Mouse (Mus musculus): ENCODE measurements at regions not wholly inside any gene's neighbourhood (a gene's known extent, or its start where the extent isn't known, plus 50 kb on each side); places are given as distances from the start of the nearest gene placed in this dataset.

- Histone ChIP-seq H3K27me3 (no peaks in the 10 kb centered on the region), H3K4me3 (no peak overlapping the region), H3K36me3 (no peaks in the 10 kb centered on the region), H3K27ac (replicated peaks) (no peak overlapping the region), H3K4me2 (no peak overlapping the region), H3K9ac (no peak overlapping the region), H3K9me3 (no peaks in the 10 kb centered on the region), H3K4me1 (replicated peaks) (no peaks in the 10 kb centered on the region)
- no peak for ATAC-seq (ENCODE audit: low read depth)
Measured at GRCm38 (mm10) chr1:45100966-45101365, 210.4 kb upstream of the Col3a1 start.

GRCm38 (mm10) chr1:45116409-45117144, 194.8 kb upstream of the Col3a1 start:
- Histone ChIP-seq H3K4me3 (no peak overlapping the region), H3K27me3 (no peaks in the 10 kb centered on the region), H3K27ac (replicated peaks) (no peak overlapping the region), H3K4me2 (no peak overlapping the region), H3K4me1 (replicated peaks) (no peaks in the 10 kb centered on the region), H3K9me3 (no peaks in the 10 kb centered on the region), H3K36me3 (no peaks in the 10 kb centered on the region), H3K9ac (no peak overlapping the region)
- WGBS: 74% methylated on average over 1 of the region's 1 CpGs
- ATAC-seq (ENCODE audit: low read depth): 0 out of 2 replicates have a peak, but pooled peaks have one; percentile 27

DNA sequence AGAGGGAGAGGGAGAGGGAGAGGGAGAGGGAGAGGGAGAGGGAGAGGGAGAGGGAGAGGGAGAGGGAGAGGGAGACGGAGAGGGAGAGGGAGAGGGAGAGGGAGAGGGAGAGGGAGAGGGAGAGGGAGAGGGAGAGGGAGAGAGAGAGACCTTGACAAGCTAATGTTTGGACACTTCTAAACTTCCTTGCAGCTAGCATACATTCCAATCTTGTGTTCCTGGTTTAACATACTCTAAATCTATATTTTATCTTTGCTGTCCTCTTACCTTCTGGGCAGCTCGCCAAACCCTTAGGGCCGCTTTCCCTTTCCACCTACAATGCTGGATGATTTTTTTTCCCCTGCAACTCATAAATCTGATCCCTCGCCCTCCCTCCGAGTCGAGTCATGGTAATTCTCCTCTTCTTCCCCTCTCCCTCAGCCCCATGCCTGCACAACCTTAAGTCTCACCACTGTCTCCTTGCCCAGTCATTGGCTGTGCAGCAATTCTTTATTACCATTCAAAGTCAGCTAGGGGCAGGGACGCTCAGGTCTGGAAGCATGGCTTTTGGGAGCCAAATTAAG, 176.1 kb upstream of the Col3a1 start:
- 69% methylated on average over 6 of the region's 7 CpGs for WGBS
- no peak overlapping the region for H3K4me3 ChIP-seq

DNA sequence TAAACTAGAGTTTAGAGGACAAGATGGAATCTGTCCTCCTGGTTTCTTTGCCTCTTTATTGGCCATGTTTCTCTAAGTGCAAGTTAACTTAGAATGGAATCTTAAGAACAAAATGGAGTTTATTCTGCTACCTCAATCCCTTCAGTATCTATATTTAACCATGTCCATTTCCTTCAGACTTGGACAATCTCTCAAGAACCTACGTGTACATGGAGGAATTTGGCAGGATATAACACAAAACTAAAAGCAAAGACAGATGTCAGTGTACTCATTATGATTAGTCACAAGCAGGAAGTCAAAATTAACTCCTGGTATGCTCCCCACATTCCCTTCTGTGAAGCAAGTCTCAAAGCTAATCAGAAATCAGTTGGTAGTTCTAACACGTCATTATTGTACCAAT, 164.3 kb upstream of the Col3a1 start:
- ATAC-seq (ENCODE audit: low read depth): no peak
- H3K4me2 ChIP-seq: no peak overlapping the region
- H3K27me3 ChIP-seq: no peaks in the 10 kb centered on the region
- H3K9ac ChIP-seq: no peak overlapping the region
- H3K27ac ChIP-seq (replicated peaks): no peak overlapping the region
- H3K36me3 ChIP-seq: no peaks in the 10 kb centered on the region
- no peak overlapping the region for H3K4me3 ChIP-seq
- H3K4me1 ChIP-seq (replicated peaks): no peaks in the 10 kb centered on the region
- 82% methylated on average over 2 of the region's 2 CpGs for WGBS
- H3K9me3 ChIP-seq: no peaks in the 10 kb centered on the region

More for the DNA sequence above, 176.1 kb upstream of the Col3a1 start:
- Histone ChIP-seq H3K27ac (replicated peaks) (no peak overlapping the region), H3K9me3 (no peaks in the 10 kb centered on the region), H3K4me2 (no peak overlapping the region), H3K9ac (no peak overlapping the region), H3K4me1 (replicated peaks) (no peaks in the 10 kb centered on the region), H3K36me3 (no peaks in the 10 kb centered on the region), H3K27me3 (no peaks in the 10 kb centered on the region)
- no peak for ATAC-seq (ENCODE audit: low read depth)

DNA sequence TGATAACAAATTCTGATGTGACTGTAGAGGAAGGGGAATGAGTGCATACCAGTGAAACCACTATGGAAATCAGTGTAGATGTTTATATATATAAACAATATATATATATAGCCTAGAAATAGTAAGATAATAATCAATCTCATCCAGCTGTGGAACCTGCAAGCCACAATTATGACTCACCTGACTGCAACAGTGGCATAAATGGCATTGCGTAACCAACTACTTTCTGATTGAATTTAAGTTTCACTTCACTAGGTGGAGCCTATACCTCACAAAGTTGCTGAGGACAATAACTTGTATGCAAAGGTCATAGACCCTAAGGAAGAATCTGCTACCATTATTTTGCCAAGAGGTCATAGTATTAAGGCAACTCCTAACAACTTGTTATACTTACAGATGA, 129.7 kb upstream of the Col3a1 start:
- 98% methylated on average over 1 of the region's 1 CpGs for WGBS
- Histone ChIP-seq H3K4me2 (no peak overlapping the region), H3K27ac (replicated peaks) (no peak overlapping the region), H3K27me3 (no peaks in the 10 kb centered on the region), H3K4me1 (replicated peaks) (no peaks in the 10 kb centered on the region), H3K4me3 (no peak overlapping the region), H3K9me3 (no peaks in the 10 kb centered on the region), H3K9ac (no peak overlapping the region), H3K36me3 (no peaks in the 10 kb centered on the region)
- no peak for ATAC-seq (ENCODE audit: low read depth)

- Histone ChIP-seq H3K36me3 (no peaks in the 10 kb centered on the region), H3K4me2 (no peak overlapping the region), H3K9ac (no peak overlapping the region), H3K4me1 (replicated peaks) (no peaks in the 10 kb centered on the region), H3K27me3 (no peaks in the 10 kb centered on the region), H3K27ac (replicated peaks) (no peak overlapping the region), H3K9me3 (no peaks in the 10 kb centered on the region), H3K4me3 (no peak overlapping the region)
- ATAC-seq (ENCODE audit: low read depth): no peak
Measured at GRCm38 (mm10) chr1:45185341-45185740, 126.0 kb upstream of the Col3a1 start.

- Histone ChIP-seq H3K4me3 (no peak overlapping the region), H3K36me3 (no peaks in the 10 kb centered on the region), H3K27me3 (no peaks in the 10 kb centered on the region), H3K9ac (no peak overlapping the region), H3K9me3 (no peaks in the 10 kb centered on the region), H3K27ac (replicated peaks) (no peak overlapping the region), H3K4me2 (no peak overlapping the region), H3K4me1 (replicated peaks) (no peaks in the 10 kb centered on the region)
- 91% methylated on average over 2 of the region's 2 CpGs for WGBS
- ATAC-seq (ENCODE audit: low read depth): no peak
Measured at GRCm38 (mm10) chr1:45207926-45208325, 103.4 kb upstream of the Col3a1 start.

DNA sequence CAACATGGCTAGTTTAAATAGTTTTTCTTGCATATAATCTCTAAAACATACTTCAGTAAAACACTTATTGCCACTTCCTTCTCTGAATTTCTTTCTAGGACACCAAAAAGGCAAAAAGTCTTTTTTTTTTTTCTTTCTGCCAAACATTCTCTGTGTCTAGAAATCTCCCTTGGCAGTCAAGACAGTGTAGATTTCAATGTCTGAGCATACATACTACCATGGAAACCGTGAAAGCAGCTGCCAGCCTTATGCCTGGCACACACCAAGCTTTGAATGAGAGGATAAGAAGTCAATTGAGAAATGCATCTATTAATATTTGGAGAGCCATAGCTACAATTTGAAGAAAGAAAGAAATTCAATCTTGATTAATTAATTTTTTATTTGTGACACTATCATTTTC, 95.1 kb upstream of the Col3a1 start:
- Histone ChIP-seq H3K27ac (replicated peaks) (no peak overlapping the region), H3K4me1 (replicated peaks) (no peaks in the 10 kb centered on the region), H3K36me3 (no peaks in the 10 kb centered on the region), H3K9me3 (no peaks in the 10 kb centered on the region), H3K27me3 (no peaks in the 10 kb centered on the region), H3K9ac (no peak overlapping the region), H3K4me2 (no peak overlapping the region), H3K4me3 (no peak overlapping the region)
- no peak for ATAC-seq (ENCODE audit: low read depth)
- WGBS: 71% methylated on average over 1 of the region's 1 CpGs

Measured in neural tube, embryonic 13.5 days (tissue).